Mouse (Mus musculus): ENCODE data around the gene Icam2.

- TF ChIP-seq EP300 (IDR thresholded peaks at IDR 0.05; ENCODE audit: low read length), result no peak
- TF ChIP-seq CTCF (conservative IDR thresholded peaks at IDR 0.05 in 1 of 2, IDR thresholded peaks at IDR 0.05 in 1 of 2; ENCODE audit: low read depth in 2 of 2, low read length in 2 of 2), result no peak
- TF ChIP-seq POLR2A (IDR thresholded peaks at IDR 0.05; ENCODE audit: low read depth, low read length), result no peak
These were observed 22.1 kb upstream of the Icam2 start for GRCm38 (mm10) chr11:106410011-106410410.
